Mouse (Mus musculus): ENCODE results near the gene Myo19. TPM values are rescaled to one million over a fixed set of nuclear protein-coding genes. Genes with fewer than 3 reads are reported as not detected.

Myo19 gene
- polyA plus RNA-seq, 1 experiment from 2014 or later: 9.9 TPM

DNA sequence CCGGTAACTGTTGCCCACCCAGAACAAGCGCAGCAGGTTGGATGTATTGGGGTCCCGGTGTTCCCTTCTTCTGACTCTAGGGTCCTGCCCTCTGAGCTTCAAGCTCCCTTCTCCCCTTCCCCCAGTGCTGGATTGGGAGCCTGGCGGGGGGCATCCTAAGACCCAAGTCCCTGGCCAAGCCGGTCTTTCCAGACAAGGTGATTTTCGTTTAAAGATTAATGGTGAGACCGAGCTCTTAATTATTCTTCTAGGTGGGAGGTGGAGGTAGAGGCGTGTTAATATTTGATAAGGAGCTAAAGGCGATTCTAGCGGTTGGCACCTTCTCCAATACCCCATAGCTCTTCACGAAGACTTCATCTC is 78.3 kb downstream of the Myo19 start:
- Histone ChIP-seq H3K4me3 (peak overlapping the region; percentile 51), H3K4me1 (replicated peaks) (peaks cover 46% of the 10 kb centered on the region), H3K9me3 (no peaks in the 10 kb centered on the region), H3K36me3 (no peaks in the 10 kb centered on the region), H3K27me3 (ENCODE audit: insufficient read depth, poor library complexity, severe bottlenecking) (peaks cover 59% of the 10 kb centered on the region), H3K27ac (no peak overlapping the region)
- WGBS: 3% methylated on average over 11 of the region's 11 CpGs
- DNase-seq (ENCODE audit: low spot score): no peak

GRCm38 (mm10) chr11:84959181-84959580 is 79.2 kb downstream of the Myo19 start:
- WGBS: 19% methylated on average over 5 of the region's 5 CpGs
- Histone ChIP-seq H3K4me1 (replicated peaks) (peaks cover 46% of the 10 kb centered on the region), H3K4me3 (no peak overlapping the region), H3K9me3 (no peaks in the 10 kb centered on the region), H3K36me3 (no peaks in the 10 kb centered on the region), H3K27ac (no peak overlapping the region), H3K27me3 (ENCODE audit: insufficient read depth, poor library complexity, severe bottlenecking) (peaks cover 59% of the 10 kb centered on the region)
- DNase-seq (ENCODE audit: low spot score): no peak

DNA sequence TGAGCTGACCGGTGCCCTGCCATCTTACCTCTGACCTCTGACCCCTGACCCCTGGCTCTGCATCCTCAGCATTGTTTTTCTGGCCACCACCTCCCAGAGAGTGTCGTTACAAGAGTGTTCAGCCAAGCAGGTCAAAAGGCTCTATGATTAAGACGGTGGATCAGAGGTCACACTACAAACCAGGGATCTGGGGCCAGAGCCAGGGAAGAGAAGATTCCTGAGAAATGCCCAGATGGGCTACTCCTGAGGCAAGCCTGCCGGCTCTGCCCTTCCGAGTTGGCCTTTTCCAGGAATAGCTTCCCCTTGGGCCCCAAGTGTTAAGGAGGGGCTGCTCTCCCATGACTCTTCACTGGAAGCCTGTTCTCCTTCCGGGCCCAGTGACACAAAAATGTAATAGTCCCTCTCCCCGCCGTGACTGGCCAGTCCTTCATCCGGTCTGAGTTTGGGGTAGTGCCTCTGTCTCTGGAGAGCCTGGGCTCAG is 79.8 kb downstream of the Myo19 start:
- Histone ChIP-seq H3K27me3 (ENCODE audit: insufficient read depth, poor library complexity, severe bottlenecking) (peaks cover 59% of the 10 kb centered on the region), H3K4me1 (replicated peaks) (peaks cover 46% of the 10 kb centered on the region), H3K27ac (peak overlapping the region; percentile 74), H3K36me3 (no peaks in the 10 kb centered on the region), H3K4me3 (peak overlapping the region; percentile 24; the same call in 1 of the 2 replicates), H3K9me3 (no peaks in the 10 kb centered on the region)
- WGBS: under 1% methylated on average over 9 of the region's 9 CpGs
- DNase-seq (ENCODE audit: low spot score): peak; percentile 52

DNA sequence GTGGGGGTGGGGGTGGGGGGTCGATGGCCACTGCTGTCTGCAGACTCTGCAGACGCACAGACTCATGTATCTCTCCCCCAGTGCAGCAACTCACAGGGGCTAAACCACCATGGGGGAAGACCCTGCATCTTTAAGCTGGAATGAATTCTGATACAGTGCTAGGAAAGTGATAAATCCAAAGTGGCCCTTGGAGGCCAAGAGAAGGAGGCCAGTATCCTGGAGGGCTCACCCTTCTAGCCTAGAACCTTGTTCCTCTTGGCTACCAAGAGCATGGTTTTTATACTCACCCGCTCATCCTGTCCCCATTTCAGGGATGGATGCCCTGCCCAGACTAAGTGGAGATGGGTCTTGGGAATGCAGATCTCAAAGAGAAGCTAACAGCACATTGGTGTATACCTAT is 80.3 kb downstream of the Myo19 start:
- Histone ChIP-seq H3K27ac (peak overlapping the region; percentile 74), H3K4me3 (0 out of 2 replicates have a peak overlapping the region, but pooled peaks have one; percentile 24), H3K27me3 (ENCODE audit: insufficient read depth, poor library complexity, severe bottlenecking) (peaks cover 55% of the 10 kb centered on the region), H3K36me3 (no peaks in the 10 kb centered on the region), H3K4me1 (replicated peaks) (peaks cover 46% of the 10 kb centered on the region), H3K9me3 (no peaks in the 10 kb centered on the region)
- no peak for DNase-seq (ENCODE audit: low spot score)
- WGBS: 28% methylated on average over 3 of the region's 3 CpGs

GRCm38 (mm10) chr11:84960780-84961179 is 80.8 kb downstream of the Myo19 start:
- Histone ChIP-seq H3K4me1 (replicated peaks) (peaks cover 46% of the 10 kb centered on the region), H3K9me3 (no peaks in the 10 kb centered on the region), H3K4me3 (no peak overlapping the region), H3K27me3 (ENCODE audit: insufficient read depth, poor library complexity, severe bottlenecking) (peaks cover 53% of the 10 kb centered on the region), H3K36me3 (no peaks in the 10 kb centered on the region), H3K27ac (no peak overlapping the region)
- 74% methylated on average over 6 of the region's 6 CpGs for whole genome bisulfite sequencing
- no peak for DNase-seq (ENCODE audit: low spot score)

Other genes starting within 250 kb of the Myo19 start
- 12.2 and 13.9 TPM in 2 replicates for gene Mrm1, start 60.6 kb upstream of the Myo19 start, polyA plus RNA-seq (2016; fragmentation: Nextera tagmentation; extraction: Ambion mirVana)
- gene Dhrs11, start 51.2 kb upstream of the Myo19 start, polyA plus RNA-seq (2016; fragmentation: Nextera tagmentation; extraction: Ambion mirVana): 13.1 and 15.1 TPM in 2 replicates
- gene Ggnbp2, start 9.3 kb upstream of the Myo19 start, polyA plus RNA-seq (2016; fragmentation: Nextera tagmentation; extraction: Ambion mirVana): 53.4 and 56.5 TPM in 2 replicates
- gene Pigw, start 137 bp downstream of the Myo19 start, polyA plus RNA-seq (2016; fragmentation: Nextera tagmentation; extraction: Ambion mirVana): 2.6 and 2.7 TPM in 2 replicates
- gene Znhit3, start 36.2 kb downstream of the Myo19 start, polyA plus RNA-seq (2016; fragmentation: Nextera tagmentation; extraction: Ambion mirVana): 87.0 and 93.5 TPM in 2 replicates
- gene Car4, start 77.6 kb downstream of the Myo19 start, polyA plus RNA-seq (2016; fragmentation: Nextera tagmentation; extraction: Ambion mirVana): 6.0 and 10.0 TPM in 2 replicates